Mouse (Mus musculus) liver, postnatal 0 days (tissue): ENCODE data around the gene Dab1.

Source experiments
- CTCF ChIP-seq: sonication (generic); IDR thresholded peaks from 2 replicates; pipeline ENCODE4 v1.5.1; 2016; ENCODE audit warnings: antibody characterized with exemption, low read depth
- EP300 ChIP-seq: IDR thresholded peaks from 2 replicates; pipeline ENCODE4 v1.6.1; 2016; ENCODE audit warnings: antibody characterized with exemption, low read depth, mild to moderate bottlenecking

DNA sequence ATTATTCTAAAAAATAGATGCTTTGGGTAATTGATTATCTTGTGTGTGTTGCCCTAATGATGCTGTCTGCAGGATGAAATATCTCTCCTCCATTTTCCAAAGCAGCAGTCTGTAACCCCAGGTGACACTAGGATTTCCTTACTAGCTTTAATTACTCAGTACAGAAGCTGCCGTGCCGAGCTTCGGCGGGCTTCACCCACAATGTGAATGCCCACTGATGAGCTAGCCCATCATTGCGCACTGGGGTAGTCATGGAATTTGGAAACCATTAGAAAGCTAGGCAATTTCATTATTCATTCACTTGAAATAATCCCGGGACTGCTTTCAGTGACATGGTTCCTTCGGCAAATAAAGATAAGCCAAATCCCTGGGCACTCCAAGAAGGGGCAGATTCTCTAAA is 894.5 kb downstream of the Dab1 start:
- TF ChIP-seq EP300 (no peak), CTCF (no peak)
